Comparison of ENCODE assay signal across 19 mouse cellular contexts in genomic region chr5:91692292-91692691, GRCm38 (mm10).
DNase-seq lines count a peak whose midpoint lies in the region; ATAC-seq lines count a peak whose summit lies in the region.
"Had no signal": no experiment of that assay in that cellular context is flagged by ENCODE, and none has a peak within 500 bp of the region (broad histone marks: within the 10 kb centered on the region; RNA-seq: fewer than 3 reads in every experiment).

No protein-coding gene starts in this region.

- H3K4me3 ChIP-seq in midbrain, embryonic 11.5 days (ENCODE audit: low read depth, low read length): no peak overlapping the region
- H3K4me3 ChIP-seq: heart, adult 2 months; heart, embryonic 15.5 days; neural tube, embryonic 12.5 days had no signal

- no peak overlapping the region for H3K27ac ChIP-seq in midbrain, embryonic 11.5 days (ENCODE audit: low read depth, low read length)
- H3K27ac ChIP-seq: heart, adult 2 months; heart, embryonic 15.5 days; neural tube, embryonic 12.5 days had no signal

- ATAC-seq in midbrain, embryonic 11.5 days (ENCODE audit: low FRiP score): peak; percentile 65

- 6% methylated on average over 6 of the region's 6 CpGs for WGBS in midbrain, embryonic 11.5 days

- H3K9me3 ChIP-seq in midbrain, embryonic 11.5 days (ENCODE audit: control insufficient read depth, low read length): no peaks in the 10 kb centered on the region
- H3K9me3 ChIP-seq: heart, embryonic 15.5 days; neural tube, embryonic 12.5 days had no signal

- H3K27me3 ChIP-seq in midbrain, embryonic 11.5 days (ENCODE audit: control insufficient read depth, insufficient read depth, low read length): no peaks in the 10 kb centered on the region
- H3K27me3 ChIP-seq: heart, embryonic 15.5 days; neural tube, embryonic 12.5 days had no signal

- no peaks in the 10 kb centered on the region for H3K36me3 ChIP-seq in midbrain, embryonic 11.5 days (ENCODE audit: control insufficient read depth, insufficient read depth, low read length)
- H3K36me3 ChIP-seq: heart, embryonic 15.5 days; neural tube, embryonic 12.5 days had no signal

- no peak overlapping the region for H3K4me2 ChIP-seq in midbrain, embryonic 11.5 days
- H3K4me2 ChIP-seq: heart, embryonic 15.5 days; liver, embryonic 11.5 days; neural tube, embryonic 12.5 days had no signal

- H3K4me1 ChIP-seq in midbrain, embryonic 11.5 days (ENCODE audit: control insufficient read depth, insufficient read depth, low read length): peaks cover 11% of the 10 kb centered on the region
- H3K4me1 ChIP-seq: heart, embryonic 15.5 days had no signal

- DNase-seq in kidney, postnatal 14 days: peak; percentile 4
- no peak for DNase-seq in kidney, adult 9 months
- peak; percentile 51 for DNase-seq in embryo, embryonic 9.5 days (ENCODE audit: extremely low spot score)
- DNase-seq in midbrain, embryonic 11.5 days (ENCODE audit: low spot score, missing footprints): peak; percentile 87
- DNase-seq in retina, postnatal 1 day: peak; percentile 71
- DNase-seq in layer of hippocampus, adult 8-10 months (ENCODE audit: low spot score in 2 of 2): no peak
- DNase-seq in adrenal gland, postnatal 36 days: no peak
- no peak for DNase-seq in layer of hippocampus, adult 11-12 months (ENCODE audit: low spot score)
- DNase-seq: cerebellum, adult 11 months; forebrain, postnatal 0 days; gastrocnemius, postnatal 10 days; heart, adult 2 months; lung, adult 2 months; lung, postnatal 4 days; right cerebral cortex, postnatal 25 days; thymus, postnatal 25 days had no signal

- no peak overlapping the region for H3K9ac ChIP-seq in midbrain, embryonic 11.5 days (ENCODE audit: low read length)
- H3K9ac ChIP-seq: forebrain, postnatal 0 days; heart, embryonic 15.5 days; neural tube, embryonic 12.5 days had no signal

Comparison
In these comparisons a context has a peak if more than half of its experiments do, and no peak if none do; other contexts are left out.
1. DNase-seq: peak in kidney, postnatal 14 days (single experiment), embryo, embryonic 9.5 days (single experiment), midbrain, embryonic 11.5 days (single experiment) and retina, postnatal 1 day (single experiment); none in kidney, adult 9 months (single experiment), layer of hippocampus, adult 8-10 months (0 of 2), adrenal gland, postnatal 36 days (0 of 2) and layer of hippocampus, adult 11-12 months (single experiment).